Mouse (Mus musculus) ES-CJ7 (cell line): ENCODE measurements at regions not wholly inside any gene's neighbourhood (a gene's known extent, or its start where the extent isn't known, plus 50 kb on each side); places are given as distances from the start of the nearest gene placed in this dataset.

ENCODE experiments used
- DNase-seq: peaks from one replicate; pipeline ENCODE4 v3.0.0; 2011; ENCODE audit warnings: low read depth, low spot score

- DNase-seq, result no peak
Measured at GRCm38 (mm10) chr6:31320141-31320830, 78.2 kb upstream of the Mkln1 start.

- no peak for DNase-seq
Measured at GRCm38 (mm10) chr6:31321066-31321846, 77.3 kb upstream of the Mkln1 start.

- no peak for DNase-seq
Measured at GRCm38 (mm10) chr6:31321902-31322301, 76.6 kb upstream of the Mkln1 start.

GRCm38 (mm10) chr6:31323228-31324190, 75.0 kb upstream of the Mkln1 start:
- no peak for DNase-seq

GRCm38 (mm10) chr6:31324717-31325116, 73.8 kb upstream of the Mkln1 start:
- no peak for DNase-seq

- DNase-seq, result no peak
Measured at GRCm38 (mm10) chr6:31325621-31326020, 72.9 kb upstream of the Mkln1 start.

GRCm38 (mm10) chr6:31330327-31330726, 68.2 kb upstream of the Mkln1 start:
- DNase-seq, result no peak

GRCm38 (mm10) chr6:31330868-31331267, 67.7 kb upstream of the Mkln1 start:
- no peak for DNase-seq

GRCm38 (mm10) chr6:31332254-31332653, 66.3 kb upstream of the Mkln1 start:
- no peak for DNase-seq

GRCm38 (mm10) chr6:31332714-31333113, 65.8 kb upstream of the Mkln1 start:
- DNase-seq, result no peak

GRCm38 (mm10) chr6:31333228-31333922, 65.2 kb upstream of the Mkln1 start:
- no peak for DNase-seq

- no peak for DNase-seq
Measured at GRCm38 (mm10) chr6:31334086-31334485, 64.4 kb upstream of the Mkln1 start.

- no peak for DNase-seq
Measured at GRCm38 (mm10) chr6:31339122-31339947, 59.2 kb upstream of the Mkln1 start.

GRCm38 (mm10) chr6:31339948-31340250, 58.6 kb upstream of the Mkln1 start:
- DNase-seq, result no peak

GRCm38 (mm10) chr6:31345366-31346084, 53.0 kb upstream of the Mkln1 start:
- DNase-seq, result peak; percentile 57

GRCm38 (mm10) chr6:31348333-31348732, 50.2 kb upstream of the Mkln1 start:
- DNase-seq, result no peak
